Mouse (Mus musculus): Measurements from ENCODE around the gene Afdn. TPM values are rescaled to one million over a fixed set of nuclear protein-coding genes. Genes with fewer than 3 reads are reported as not detected.

Afdn gene
- polyA plus RNA-seq, 1 experiment from 2014 or later: 84.6 TPM

DNA sequence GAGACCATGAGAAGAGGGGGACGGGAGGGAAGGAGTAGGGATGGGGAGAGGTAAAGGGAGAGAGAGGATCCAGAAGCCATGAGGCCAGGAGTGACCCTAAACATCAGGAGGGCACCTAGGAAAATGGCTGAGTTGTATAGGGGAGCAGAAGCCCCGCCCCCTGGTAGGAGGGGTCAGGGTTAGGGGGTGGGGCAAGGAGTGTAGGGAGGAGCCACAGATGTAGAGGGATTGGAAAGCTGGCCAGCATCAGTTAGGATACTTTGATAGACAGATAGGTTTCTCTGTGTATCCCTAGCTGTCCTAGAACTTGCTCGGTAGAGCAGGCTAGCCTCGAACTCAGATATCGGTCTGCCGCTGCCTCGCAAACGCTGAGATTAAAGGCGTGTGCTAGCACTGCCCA is 12.7 kb upstream of the Afdn start:
- Histone ChIP-seq H3K9ac (replicated peaks; ENCODE audit: low read depth, low read length) (no peak overlapping the region), H3K36me3 (ENCODE audit: control insufficient read depth, insufficient read depth, low read length) (no peaks in the 10 kb centered on the region), H3K4me2 (replicated peaks; ENCODE audit: low read depth, low read length) (no peak overlapping the region), H3K27ac (ENCODE audit: low read length) (no peak overlapping the region), H3K27me3 (ENCODE audit: control insufficient read depth, insufficient read depth, low read length) (no peaks in the 10 kb centered on the region), H3K4me1 (ENCODE audit: control insufficient read depth, insufficient read depth, low read length) (peaks cover 6% of the 10 kb centered on the region; the same call in 1 of the 2 replicates), H3K4me3 (ENCODE audit: low read depth, low read length) (no peak overlapping the region), H3K9me3 (ENCODE audit: control insufficient read depth, low read depth, low read length) (no peaks in the 10 kb centered on the region)
- no peak for ATAC-seq (ENCODE audit: insufficient number of reproducible peaks, insufficient read depth, low FRiP score, low read depth)
- 86% methylated on average over 9 of the region's 9 CpGs for WGBS

GRCm38 (mm10) chr17:13749027-13749426 is 11.3 kb upstream of the Afdn start:
- H3K4me3 ChIP-seq (ENCODE audit: low read depth, low read length): no peak overlapping the region
- ATAC-seq (ENCODE audit: insufficient number of reproducible peaks, insufficient read depth, low FRiP score, low read depth): no peak
- H3K36me3 ChIP-seq (ENCODE audit: control insufficient read depth, insufficient read depth, low read length): no peaks in the 10 kb centered on the region
- H3K9me3 ChIP-seq (ENCODE audit: control insufficient read depth, low read depth, low read length): no peaks in the 10 kb centered on the region
- no peak overlapping the region for H3K9ac ChIP-seq (replicated peaks; ENCODE audit: low read depth, low read length)
- H3K4me1 ChIP-seq (ENCODE audit: control insufficient read depth, insufficient read depth, low read length): no peaks in the 10 kb centered on the region
- no peak overlapping the region for H3K4me2 ChIP-seq (replicated peaks; ENCODE audit: low read depth, low read length)
- H3K27ac ChIP-seq (ENCODE audit: low read length): no peak overlapping the region
- WGBS: 79% methylated on average over 4 of the region's 4 CpGs
- no peaks in the 10 kb centered on the region for H3K27me3 ChIP-seq (ENCODE audit: control insufficient read depth, insufficient read depth, low read length)

DNA sequence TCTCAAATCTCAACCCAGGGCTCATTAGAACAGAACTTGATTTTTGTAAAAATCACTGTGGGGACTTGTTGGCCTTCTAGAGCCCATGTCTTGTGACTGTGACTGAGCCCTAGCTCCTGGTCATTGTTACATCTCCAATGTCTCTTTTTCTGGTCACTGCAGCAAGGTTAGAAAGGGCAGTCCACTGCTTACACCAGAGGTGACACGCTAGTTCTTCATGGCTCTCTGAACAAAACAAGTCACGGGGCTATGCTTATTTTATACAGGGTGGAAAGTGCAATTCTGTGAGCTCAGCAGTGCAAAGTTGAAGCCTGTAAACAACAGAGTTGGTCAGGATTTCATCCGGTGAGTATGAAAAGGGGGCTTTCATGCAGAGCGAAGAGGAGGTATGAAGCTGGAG is 6.4 kb upstream of the Afdn start:
- no peaks in the 10 kb centered on the region for H3K4me1 ChIP-seq (ENCODE audit: control insufficient read depth, insufficient read depth, low read length)
- ATAC-seq (ENCODE audit: insufficient number of reproducible peaks, insufficient read depth, low FRiP score, low read depth): no peak
- no peak overlapping the region for H3K4me2 ChIP-seq (replicated peaks; ENCODE audit: low read depth, low read length)
- no peaks in the 10 kb centered on the region for H3K36me3 ChIP-seq (ENCODE audit: control insufficient read depth, insufficient read depth, low read length)
- no peak overlapping the region for H3K4me3 ChIP-seq (ENCODE audit: low read depth, low read length)
- no peaks in the 10 kb centered on the region for H3K9me3 ChIP-seq (ENCODE audit: control insufficient read depth, low read depth, low read length)
- no peaks in the 10 kb centered on the region for H3K27me3 ChIP-seq (ENCODE audit: control insufficient read depth, insufficient read depth, low read length)
- H3K9ac ChIP-seq (replicated peaks; ENCODE audit: low read depth, low read length): no peak overlapping the region
- 57% methylated on average over 4 of the region's 4 CpGs for WGBS
- H3K27ac ChIP-seq (ENCODE audit: low read length): no peak overlapping the region

- Histone ChIP-seq H3K4me1 (ENCODE audit: control insufficient read depth, insufficient read depth, low read length) (no peaks in the 10 kb centered on the region), H3K36me3 (ENCODE audit: control insufficient read depth, insufficient read depth, low read length) (no peaks in the 10 kb centered on the region), H3K27me3 (ENCODE audit: control insufficient read depth, insufficient read depth, low read length) (no peaks in the 10 kb centered on the region), H3K4me2 (replicated peaks; ENCODE audit: low read depth, low read length) (no peak overlapping the region), H3K4me3 (ENCODE audit: low read depth, low read length) (no peak overlapping the region), H3K9ac (replicated peaks; ENCODE audit: low read depth, low read length) (no peak overlapping the region), H3K27ac (ENCODE audit: low read length) (no peak overlapping the region), H3K9me3 (ENCODE audit: control insufficient read depth, low read depth, low read length) (no peaks in the 10 kb centered on the region)
- no peak for ATAC-seq (ENCODE audit: insufficient number of reproducible peaks, insufficient read depth, low FRiP score, low read depth)
- 64% methylated on average over 6 of the region's 6 CpGs for WGBS
Observed at GRCm38 (mm10) chr17:13754940-13755339, 5.4 kb upstream of the Afdn start.

GRCm38 (mm10) chr17:13758586-13758985 is 1.8 kb upstream of the Afdn start:
- Histone ChIP-seq H3K27ac (ENCODE audit: low read length) (no peak overlapping the region), H3K9ac (replicated peaks; ENCODE audit: low read depth, low read length) (no peak overlapping the region), H3K4me3 (ENCODE audit: low read depth, low read length) (peak overlapping the region; percentile 94; the same call in 1 of the 2 replicates), H3K9me3 (ENCODE audit: control insufficient read depth, low read depth, low read length) (no peaks in the 10 kb centered on the region), H3K4me2 (replicated peaks; ENCODE audit: low read depth, low read length) (peak overlapping the region; percentile 97), H3K36me3 (ENCODE audit: control insufficient read depth, insufficient read depth, low read length) (no peaks in the 10 kb centered on the region), H3K27me3 (ENCODE audit: control insufficient read depth, insufficient read depth, low read length) (no peaks in the 10 kb centered on the region), H3K4me1 (ENCODE audit: control insufficient read depth, insufficient read depth, low read length) (no peaks in the 10 kb centered on the region)
- no peak for ATAC-seq (ENCODE audit: insufficient number of reproducible peaks, insufficient read depth, low FRiP score, low read depth)
- WGBS: 62% methylated on average over 7 of the region's 7 CpGs

DNA sequence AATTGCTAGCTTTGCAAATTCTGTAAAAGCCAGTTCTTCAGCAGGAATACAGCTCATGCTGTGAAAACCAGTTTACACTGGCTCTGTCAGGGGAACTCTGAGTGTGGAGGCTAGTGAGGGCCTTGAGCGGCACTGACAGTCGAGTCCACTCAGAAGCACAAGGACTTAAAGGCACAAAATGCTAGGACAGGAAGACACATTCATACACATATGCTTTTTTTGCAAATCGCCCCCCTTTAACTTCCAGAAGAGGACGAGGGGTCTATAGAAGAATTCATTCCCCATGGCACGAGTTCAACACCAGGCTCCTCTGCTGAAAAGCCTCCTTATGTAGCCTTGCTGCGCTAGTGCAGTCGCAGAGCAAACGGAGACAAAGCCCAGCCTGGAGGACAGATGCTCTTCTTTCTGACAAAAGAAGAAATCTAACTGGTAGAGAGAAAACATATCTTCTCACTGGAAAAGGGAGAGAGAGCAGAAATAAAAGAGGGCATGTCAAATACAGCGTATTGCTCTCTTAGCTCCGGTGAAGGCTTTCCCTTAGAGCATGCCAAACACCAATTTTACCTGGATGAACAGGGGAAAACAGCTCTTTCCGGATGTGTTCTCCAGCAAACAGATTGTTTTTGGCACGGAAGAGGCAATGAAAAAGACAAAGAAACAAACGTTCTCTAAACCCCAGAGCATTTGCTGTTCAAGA is 1.0 kb upstream of the Afdn start:
- H3K4me1 ChIP-seq (ENCODE audit: control insufficient read depth, insufficient read depth, low read length): no peaks in the 10 kb centered on the region
- H3K9me3 ChIP-seq (ENCODE audit: control insufficient read depth, low read depth, low read length): no peaks in the 10 kb centered on the region
- peak overlapping the region; percentile 94 for H3K4me3 ChIP-seq (ENCODE audit: low read depth, low read length)
- peak overlapping the region; percentile 97 for H3K4me2 ChIP-seq (replicated peaks; ENCODE audit: low read depth, low read length)
- H3K27me3 ChIP-seq (ENCODE audit: control insufficient read depth, insufficient read depth, low read length): no peaks in the 10 kb centered on the region
- H3K36me3 ChIP-seq (ENCODE audit: control insufficient read depth, insufficient read depth, low read length): no peaks in the 10 kb centered on the region
- WGBS: 11% methylated on average over 13 of the region's 13 CpGs
- no peak for ATAC-seq (ENCODE audit: insufficient number of reproducible peaks, insufficient read depth, low FRiP score, low read depth)
- H3K9ac ChIP-seq (replicated peaks; ENCODE audit: low read depth, low read length): peak overlapping the region; percentile 90
- H3K27ac ChIP-seq (ENCODE audit: low read length): peak overlapping the region; percentile 90

- peak; percentile 35; the same call in 1 of the 2 replicates for ATAC-seq (ENCODE audit: insufficient number of reproducible peaks, insufficient read depth, low FRiP score, low read depth)
- Histone ChIP-seq H3K4me1 (ENCODE audit: control insufficient read depth, insufficient read depth, low read length) (no peaks in the 10 kb centered on the region), H3K4me2 (replicated peaks; ENCODE audit: low read depth, low read length) (peak overlapping the region; percentile 97), H3K9me3 (ENCODE audit: control insufficient read depth, low read depth, low read length) (no peaks in the 10 kb centered on the region), H3K27ac (ENCODE audit: low read length) (peak overlapping the region; percentile 81), H3K4me3 (ENCODE audit: low read depth, low read length) (peak overlapping the region; percentile 94), H3K9ac (replicated peaks; ENCODE audit: low read depth, low read length) (peak overlapping the region; percentile 90), H3K27me3 (ENCODE audit: control insufficient read depth, insufficient read depth, low read length) (no peaks in the 10 kb centered on the region), H3K36me3 (ENCODE audit: control insufficient read depth, insufficient read depth, low read length) (no peaks in the 10 kb centered on the region)
- under 1% methylated on average over 65 of the region's 72 CpGs for WGBS
Observed at GRCm38 (mm10) chr17:13760675-13761178, 388 bp downstream of the Afdn start.

DNA sequence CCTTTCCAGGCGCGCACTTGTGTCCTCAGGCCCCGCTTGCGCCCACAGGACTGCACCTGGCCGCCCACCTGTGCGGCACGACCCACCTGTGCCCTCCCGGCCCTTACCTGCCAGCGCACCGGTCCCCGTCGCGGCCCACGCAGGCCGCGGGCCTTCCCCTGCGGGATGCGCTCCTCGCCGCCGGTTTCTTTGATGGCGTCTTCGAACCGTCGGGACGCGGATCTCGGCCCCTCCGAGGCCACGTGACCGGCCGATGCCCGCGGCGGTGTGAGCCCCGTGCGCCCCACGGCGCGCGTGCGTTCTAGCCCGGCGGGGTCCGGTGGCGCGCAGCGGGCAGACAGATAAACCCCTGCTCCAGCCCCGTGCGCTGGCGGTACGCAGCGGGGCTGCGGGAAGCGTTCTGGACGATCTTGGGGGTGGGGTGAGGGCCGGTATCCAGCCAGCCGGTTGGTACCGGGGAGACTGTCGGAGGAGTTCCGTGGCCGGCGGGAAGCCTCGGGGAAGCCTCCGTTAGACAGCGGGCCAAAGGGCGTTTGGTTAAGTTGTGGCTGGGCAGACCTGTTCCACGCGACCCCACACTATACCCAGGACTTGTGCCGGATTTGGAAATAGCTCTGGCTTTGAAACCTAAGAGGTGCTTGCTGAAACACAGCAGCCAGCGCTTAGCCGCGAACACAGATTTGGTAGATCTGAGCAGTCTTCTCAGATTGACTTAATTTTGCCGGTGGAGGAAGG is 1.0 kb downstream of the Afdn start, which contains the start of gene Tcte2:
Tcte2 (minus strand) TSS at position 647 of the 735 bp plus-strand sequence.
- Histone ChIP-seq H3K4me1 (ENCODE audit: control insufficient read depth, insufficient read depth, low read length) (no peaks in the 10 kb centered on the region), H3K4me2 (replicated peaks; ENCODE audit: low read depth, low read length) (peak within 1 kb of the TSS; percentile 97), H3K9ac (replicated peaks; ENCODE audit: low read depth, low read length) (peak within 1 kb of the TSS; percentile 90), H3K27me3 (ENCODE audit: control insufficient read depth, insufficient read depth, low read length) (no peaks in the 10 kb centered on the region), H3K4me3 (ENCODE audit: low read depth, low read length) (peak within 1 kb of the TSS; percentile 94), H3K27ac (ENCODE audit: low read length) (peak within 1 kb of the TSS; percentile 81), H3K9me3 (ENCODE audit: control insufficient read depth, low read depth, low read length) (no peaks in the 10 kb centered on the region), H3K36me3 (ENCODE audit: control insufficient read depth, insufficient read depth, low read length) (no peaks in the 10 kb centered on the region)
- under 1% methylated on average over 73 of the region's 74 CpGs for WGBS
- peak; percentile 24; the same call in 1 of the 2 replicates for ATAC-seq (ENCODE audit: insufficient number of reproducible peaks, insufficient read depth, low FRiP score, low read depth)

Data from stomach, embryonic 14.5 days (tissue).